Mouse (Mus musculus) left cerebral cortex, postnatal 36 days (tissue): Measurements from ENCODE around the gene Crxos. TPM values are rescaled to one million over a fixed set of nuclear protein-coding genes. Genes with fewer than 3 reads are reported as not detected.

Source experiments
- DNase-seq, 2 experiments: peaks; one replicate each; pipeline ENCODE4 v3.0.0; 2021 to 2022; ENCODE audit warnings: low spot score in 2 of 2, mixed read lengths in 1 of 2
- intact Hi-C: fragments of 180-260 bp; cut with DNase I; formaldehyde crosslinking; loops from one replicate; pipeline ENCODE4 v1.15.1; 2025
- total RNA-seq, 2 experiments: library from RNA; stranded (reverse); gene quantifications; 2 replicates each; pipeline ENCODE4 v1.2.3; 2021

The Crxos gene
- total RNA-seq, 2 experiments from 2014 or later: 0.27 TPM; not detected in 1

GRCm38 (mm10) chr7:15919947-15920346 lies 37.5 kb downstream of the Crxos start:
- intact Hi-C loops: no loop called here
- DNase-seq: no peak

- intact Hi-C loops: no loop called here
- no peak for DNase-seq
Measured at GRCm38 (mm10) chr7:15920645-15921190, 38.3 kb downstream of the Crxos start.

DNA sequence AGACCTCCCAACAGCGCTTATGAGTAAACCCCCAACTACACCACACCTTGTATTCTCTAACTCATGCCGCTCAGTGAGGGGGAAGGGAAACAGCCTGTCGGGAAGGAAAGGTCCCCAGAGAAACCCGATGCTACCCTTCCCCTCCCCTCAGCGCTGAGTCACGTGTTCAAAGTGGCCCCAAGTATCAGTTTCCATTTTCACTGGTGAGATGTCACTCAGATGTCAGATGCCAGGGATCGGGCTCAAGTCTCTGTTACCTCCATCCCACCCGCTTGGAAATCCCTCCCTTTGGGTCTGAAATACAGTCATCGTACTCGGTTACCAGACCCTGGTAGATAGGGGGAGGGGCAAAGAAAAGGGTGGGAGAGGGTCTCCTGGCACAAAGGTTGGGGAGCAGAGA lies 39.4 kb downstream of the Crxos start:
- intact Hi-C loops: no loop called here
- DNase-seq: peak in 1 of 2 experiments; percentile 35

DNA sequence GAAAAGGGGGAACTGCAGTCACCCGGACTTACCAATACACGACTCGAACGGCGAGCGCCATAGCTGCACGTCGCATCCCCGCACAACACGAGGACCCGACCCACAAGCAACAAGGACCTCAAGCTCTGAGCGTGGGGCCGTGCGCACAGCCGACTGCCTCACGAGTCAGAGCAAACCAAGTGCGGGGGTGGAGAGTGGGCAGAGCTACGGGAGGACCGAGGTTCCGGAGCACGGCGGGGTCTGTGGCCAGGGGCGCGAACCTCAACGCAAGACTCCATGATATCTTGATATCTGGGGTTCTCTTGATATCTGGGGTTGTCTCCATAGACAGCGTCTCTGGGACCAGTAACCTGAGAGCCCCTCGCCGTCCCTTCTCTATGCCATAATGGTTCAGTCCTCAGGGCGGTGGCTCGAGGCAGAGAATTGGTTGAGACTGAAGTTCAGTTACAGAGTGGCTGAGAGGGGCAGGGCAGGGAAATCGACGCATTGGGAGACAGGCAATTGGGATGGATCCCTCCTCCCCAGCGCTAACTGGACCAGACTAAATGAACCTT lies 39.9 kb downstream of the Crxos start, which contains the start of gene Selenow:
Selenow (minus strand) TSS at position 183 of the 554 bp plus-strand sequence.
- peak; percentile 92 to 93 for DNase-seq
- intact Hi-C loops: no loop called here

GRCm38 (mm10) chr7:15929910-15930309 lies 47.5 kb downstream of the Crxos start:
- intact Hi-C loops: no loop called here
- no peak for DNase-seq

GRCm38 (mm10) chr7:15930543-15930942 lies 48.1 kb downstream of the Crxos start:
- intact Hi-C loops: no loop called here
- no peak for DNase-seq

DNA sequence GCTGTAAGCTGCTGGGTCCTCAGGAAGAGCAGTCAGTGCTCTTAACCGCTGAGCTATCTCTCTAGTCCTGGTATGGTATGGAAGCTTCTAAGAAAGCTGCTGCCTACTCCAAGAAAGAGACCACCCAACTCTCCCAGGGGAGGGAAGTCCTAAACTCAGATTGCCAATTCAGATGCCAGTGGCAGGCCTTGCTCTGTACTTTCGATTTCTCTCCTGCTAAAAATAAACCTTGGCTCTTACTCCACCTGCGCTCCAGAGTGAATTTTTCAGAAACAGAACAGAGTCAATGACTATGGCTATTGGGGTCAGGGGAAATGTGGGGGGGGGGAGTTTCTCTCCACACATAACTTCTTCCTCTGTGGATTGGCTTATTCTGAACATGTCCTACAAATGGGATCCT lies 49.2 kb downstream of the Crxos start:
- DNase-seq: no peak
- intact Hi-C loops: no loop called here

GRCm38 (mm10) chr7:15933437-15934359 lies 51.3 kb downstream of the Crxos start:
- intact Hi-C loops: no loop called here
- DNase-seq: peak; percentile 63

GRCm38 (mm10) chr7:15937491-15937890 lies 55.1 kb downstream of the Crxos start:
- intact Hi-C loops: no loop called here

GRCm38 (mm10) chr7:15938621-15939020 lies 56.2 kb downstream of the Crxos start:
- intact Hi-C loops: no loop called here
- no peak for DNase-seq

More at GRCm38 (mm10) chr7:15937491-15937890, 55.1 kb downstream of the Crxos start:
- no peak for DNase-seq

- intact Hi-C loops: no loop called here
- no peak for DNase-seq
Measured at GRCm38 (mm10) chr7:15944311-15944710, 61.9 kb downstream of the Crxos start.

DNA sequence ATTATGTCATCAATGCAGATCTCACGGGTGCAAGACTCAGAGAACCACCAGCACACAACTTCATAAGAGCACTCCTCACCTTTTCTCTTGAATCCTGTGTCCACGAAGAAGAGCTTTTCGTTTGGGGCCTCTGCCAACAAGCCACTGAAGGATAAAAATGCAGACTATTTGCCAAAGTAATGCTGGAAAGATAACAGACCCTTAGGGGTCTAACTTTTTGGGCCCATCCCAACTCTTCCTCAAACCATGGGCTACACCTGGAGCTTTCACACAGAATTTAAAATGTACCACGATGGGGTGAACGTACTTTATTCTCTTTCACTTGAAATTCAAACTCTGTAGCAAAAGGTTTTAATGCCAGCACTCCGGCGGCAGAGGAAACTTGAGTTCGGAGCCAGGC lies 62.8 kb downstream of the Crxos start:
- DNase-seq: no peak
- intact Hi-C loops: no loop called here

DNA sequence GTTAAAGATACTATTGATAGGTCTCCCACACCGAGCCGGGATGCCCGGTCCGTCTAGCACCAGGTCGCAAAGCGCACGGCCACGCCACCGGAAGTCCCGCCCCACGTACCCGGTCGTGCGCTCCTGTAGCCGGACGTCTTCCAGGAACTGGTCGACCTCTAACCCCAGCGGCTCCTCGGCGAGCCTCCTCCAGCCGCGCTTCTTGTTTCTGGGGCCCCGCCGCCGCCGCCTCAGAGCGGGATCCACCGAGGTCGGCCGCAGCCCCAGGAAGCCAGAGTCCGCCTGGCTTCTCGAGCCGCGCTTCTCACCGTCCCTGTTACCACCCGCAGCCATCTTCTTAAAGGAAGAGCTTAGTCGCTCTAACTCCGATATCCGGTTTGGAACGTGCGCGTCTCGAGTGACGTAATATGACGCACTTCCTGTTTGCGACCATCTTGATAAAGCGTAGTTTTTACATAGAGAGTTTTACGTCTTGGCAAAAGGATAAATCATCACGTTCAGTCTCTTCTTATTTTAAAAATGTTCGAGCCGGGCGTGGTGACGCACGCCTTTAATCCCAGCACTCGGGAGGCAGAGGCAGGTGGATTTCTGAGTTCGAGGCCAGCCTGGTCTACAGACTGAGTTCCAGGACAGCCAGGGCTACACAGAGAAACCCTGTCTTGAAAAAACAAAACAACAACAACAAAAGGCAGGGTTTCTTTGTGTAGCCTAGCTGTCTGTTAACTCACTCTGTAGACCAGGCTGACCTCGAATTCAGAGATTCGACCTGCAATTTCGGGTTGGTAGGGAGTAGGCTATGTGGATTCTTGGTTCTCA lies 63.5 kb downstream of the Crxos start, which contains the start of gene Nop53:
Nop53 (minus strand) TSS at position 354 of the 816 bp plus-strand sequence.
- intact Hi-C loops: no loop called here
- DNase-seq: peak; percentile 96 to 97

DNA sequence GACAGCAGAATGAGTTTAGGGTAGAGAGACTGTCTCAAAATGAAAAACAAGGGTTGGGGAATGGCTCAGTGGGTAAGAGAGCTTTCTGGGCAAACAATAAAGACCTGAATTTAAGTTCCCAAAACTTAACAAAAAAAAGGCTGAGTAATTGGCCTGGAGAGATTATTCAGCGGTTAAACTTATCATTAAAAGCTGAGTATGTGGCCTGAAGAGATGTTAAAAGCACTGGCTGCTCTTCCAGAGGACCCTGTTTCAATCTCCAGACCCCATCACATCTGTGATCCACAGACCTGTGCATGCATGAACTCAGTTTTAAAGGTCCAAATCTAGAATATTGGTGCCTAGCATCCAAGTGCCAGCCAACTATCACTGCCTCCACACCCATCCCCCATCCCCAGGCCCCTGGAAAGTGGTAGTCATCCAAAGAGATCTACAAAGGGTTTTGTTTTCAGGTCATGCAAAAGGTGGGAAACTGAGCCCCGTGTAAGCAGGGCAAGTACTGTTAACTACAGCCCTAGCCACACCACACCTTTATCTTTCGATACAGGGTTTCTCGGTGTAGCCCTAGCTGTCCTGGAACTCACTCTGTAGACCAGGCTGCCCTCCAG lies 65.3 kb downstream of the Crxos start:
- no peak for DNase-seq
- intact Hi-C loops: loop anchor here (2.0 kb wide), 1 partner anchor 19 kb away; the partner anchor contains the start of gene Ehd2

- intact Hi-C loops: loop anchor here (2.0 kb wide), 1 partner anchor 18 kb away; the partner anchor contains the start of gene Ehd2
- DNase-seq: peak; percentile 49 to 60
Measured at GRCm38 (mm10) chr7:15948381-15948941, 66.0 kb downstream of the Crxos start.

DNA sequence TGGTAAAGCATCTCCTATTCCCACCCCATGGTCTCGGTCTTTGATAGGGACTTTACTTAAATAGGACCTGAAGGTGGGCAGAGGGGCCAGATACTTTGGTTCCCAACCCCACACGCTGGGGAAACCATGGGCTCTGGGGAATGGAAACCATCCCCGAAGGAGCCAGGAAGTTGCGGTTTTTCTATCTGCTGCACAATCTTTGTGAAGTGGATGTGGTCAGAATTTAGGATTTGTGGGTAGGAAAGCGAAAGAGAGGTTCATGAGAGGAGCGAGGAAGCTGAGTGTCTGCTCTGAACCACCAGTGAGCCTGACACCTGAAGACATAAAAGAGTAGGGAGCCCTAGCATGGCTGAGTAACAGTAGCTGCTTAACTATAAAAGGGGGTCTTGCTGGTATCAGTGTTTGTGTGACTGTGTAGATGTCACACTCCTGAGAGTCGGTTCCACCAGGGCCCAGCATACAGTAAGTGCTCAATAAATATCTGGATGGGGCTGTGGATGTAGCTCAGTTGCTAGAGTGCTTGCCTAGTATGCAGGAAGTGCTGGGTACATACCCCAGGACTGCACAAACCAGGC lies 66.9 kb downstream of the Crxos start:
- intact Hi-C loops: loop anchor here (2.0 kb wide), 1 partner anchor 17 kb away; the partner anchor contains the start of gene Ehd2
- DNase-seq: no peak

DNA sequence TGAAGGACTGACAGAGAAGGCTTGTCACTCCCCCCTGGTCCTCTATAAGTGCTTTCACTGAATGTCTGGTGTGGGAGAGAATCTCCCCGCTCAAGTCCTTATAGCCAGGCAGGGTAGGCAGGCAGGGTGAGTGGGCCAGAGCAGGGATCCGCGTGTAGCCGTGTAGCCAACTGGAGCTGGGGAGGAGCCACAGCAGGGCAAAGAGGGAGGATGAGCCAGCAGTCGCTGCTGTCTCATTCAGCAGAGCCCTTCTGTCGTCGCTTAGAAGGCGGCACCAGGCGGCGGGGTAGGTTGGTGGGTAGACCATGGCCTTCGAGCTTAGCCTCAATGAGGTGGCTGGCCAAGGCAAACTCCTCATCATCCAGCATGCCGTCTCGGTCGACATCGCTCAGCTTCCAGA lies 67.6 kb downstream of the Crxos start:
- intact Hi-C loops: no loop called here
- no peak for DNase-seq

- intact Hi-C loops: no loop called here
- no peak for DNase-seq
Measured at GRCm38 (mm10) chr7:15952416-15952815, 70.0 kb downstream of the Crxos start.
